Mouse (Mus musculus): ENCODE measurements around the gene Rdx. TPM values are rescaled to one million over a fixed set of nuclear protein-coding genes. Genes with fewer than 3 reads are reported as not detected.

Rdx gene
- total RNA-seq, 4 experiments from 2014 or later: 85.9 to 98.0 (median 89.2) TPM

- no peak for DNase-seq (ENCODE audit: low spot score)
Observed at GRCm38 (mm10) chr9:52107161-52107560, 60.2 kb downstream of the Rdx start.

GRCm38 (mm10) chr9:52110738-52111137 is 63.8 kb downstream of the Rdx start:
- no peak for DNase-seq (ENCODE audit: low spot score)

- DNase-seq (ENCODE audit: low spot score): no peak
Observed at GRCm38 (mm10) chr9:52113091-52113490, 66.1 kb downstream of the Rdx start.

- DNase-seq (ENCODE audit: low spot score): no peak
Observed at GRCm38 (mm10) chr9:52119212-52119611, 72.2 kb downstream of the Rdx start.

GRCm38 (mm10) chr9:52125225-52125624 is 78.3 kb downstream of the Rdx start:
- no peak for DNase-seq (ENCODE audit: low spot score)

- DNase-seq (ENCODE audit: low spot score): no peak
Observed at GRCm38 (mm10) chr9:52130348-52130747, 83.4 kb downstream of the Rdx start.

GRCm38 (mm10) chr9:52132771-52133170 is 85.8 kb downstream of the Rdx start:
- no peak for DNase-seq (ENCODE audit: low spot score)

Small RNAs within 50 kb of the gene (microRNA-seq; reads per million reads assigned to microRNA genes)
- not detected for gene Gm27686
- not detected for gene Mir6244

Other genes with a start within 250 kb of the Rdx start
- 10 to 100 TPM; 80.8 to 96.5 (median 88.2) TPM for gene Fdx1, start 83.6 kb upstream of the Rdx start, total RNA-seq (2022)
- gene Zc3h12c, start 121.4 kb downstream of the Rdx start, total RNA-seq (2022): 1 to 10 TPM; 8.2 to 9.2 (median 8.7) TPM